ENCODE assay signal across 21 mouse cellular contexts in the genomic region with DNA sequence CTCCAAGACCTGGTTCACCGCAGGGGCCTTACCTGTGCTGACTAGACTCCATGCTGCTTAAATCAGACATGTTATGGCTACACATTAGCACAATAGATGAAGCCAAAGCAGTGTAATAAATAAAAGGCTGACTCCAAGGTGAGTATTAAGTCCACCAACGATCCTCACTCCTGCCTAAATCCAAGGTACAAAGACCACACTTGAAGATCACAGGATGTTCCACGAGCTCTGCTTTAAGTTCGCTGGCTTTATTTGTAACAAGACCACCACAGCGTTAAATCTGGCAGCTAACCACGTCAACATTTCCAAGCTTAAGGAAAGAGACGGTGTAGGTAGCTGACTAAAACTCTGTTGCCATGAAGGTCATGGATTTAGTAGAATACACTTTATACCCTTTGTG. TPM values are rescaled to one million over a fixed set of nuclear protein-coding genes. Genes with fewer than 3 reads are reported as not detected.
DNase-seq lines count a peak whose midpoint lies in the region; ATAC-seq and TF ChIP-seq lines count a peak whose summit lies in the region.
"Had no signal": no experiment of that assay in that cellular context is flagged by ENCODE, and none has a peak within 500 bp of the region (broad histone marks: within the 10 kb centered on the region; RNA-seq: fewer than 3 reads in every experiment).

No protein-coding gene starts in this region.

- peak overlapping the region; percentile 62 for H3K27ac ChIP-seq in kidney, adult 2 months (ENCODE audit: insufficient read depth, low read depth, low read length)
- H3K27ac ChIP-seq in kidney, embryonic 16.5 days (ENCODE audit: low read length), result no peak overlapping the region
- H3K27ac ChIP-seq in kidney, embryonic 15.5 days, result no peak overlapping the region
- H3K27ac ChIP-seq in brown adipose tissue, adult 24 weeks (replicated peaks; ENCODE audit: low read depth, low read length), result peak overlapping the region; percentile 65
- H3K27ac ChIP-seq: embryonic facial prominence, embryonic 10.5 days; embryonic facial prominence, embryonic 12.5 days; forebrain, embryonic 10.5 days; forebrain, embryonic 12.5 days had no signal

- no peak for TF ChIP-seq CTCF in kidney, adult 2 months (conservative IDR thresholded peaks at IDR 0.05; ENCODE audit: insufficient read depth, insufficient read length, low read depth, low read length)

- ATAC-seq in kidney, embryonic 16.5 days (ENCODE audit: low FRiP score, low TSS enrichment), result 0 out of 2 replicates have a peak, but pooled peaks have one; percentile 27
- no peak for ATAC-seq in kidney, embryonic 15.5 days (replicated peaks; ENCODE audit: low FRiP score)
- ATAC-seq: forebrain, embryonic 14.5 days; forebrain, embryonic 16.5 days had no signal

- peaks cover 23% of the 10 kb centered on the region for H3K4me1 ChIP-seq in kidney, adult 2 months (ENCODE audit: control insufficient read depth, insufficient read depth, low read length)
- H3K4me1 ChIP-seq in kidney, embryonic 16.5 days (ENCODE audit: insufficient read depth, low read length), result no peaks in the 10 kb centered on the region
- H3K4me1 ChIP-seq in kidney, embryonic 15.5 days, result no peaks in the 10 kb centered on the region
- peaks cover 12% of the 10 kb centered on the region; the same call in 1 of the 2 replicates for H3K4me1 ChIP-seq in brown adipose tissue, adult 24 weeks (ENCODE audit: control insufficient read depth, insufficient read depth, insufficient read length, low read length)
- H3K4me1 ChIP-seq: embryonic facial prominence, embryonic 10.5 days; embryonic facial prominence, embryonic 12.5 days; forebrain, embryonic 10.5 days; forebrain, embryonic 12.5 days had no signal

- peak; percentile 72 for DNase-seq in kidney, adult 2 months
- DNase-seq in kidney, postnatal 10 days, result no peak
- DNase-seq in kidney, postnatal 14 days, result peak; percentile 51
- DNase-seq in testis, postnatal 14 days (ENCODE audit: low spot score), result no peak
- no peak for DNase-seq in right cerebral cortex, adult 18-20 months
- DNase-seq: adrenal gland, adult 2 months; adrenal gland, postnatal 25 days; cerebellum, adult 11-12 months; cerebellum, adult 2 months; cerebellum, adult 9-10 months; cerebellum, postnatal 10 days; cerebellum, postnatal 25 days had no signal

- WGBS in kidney, adult 2 months, result 52% methylated on average over 7 of the region's 7 CpGs
- WGBS in kidney, embryonic 16.5 days, result 84% methylated on average over 7 of the region's 7 CpGs
- 84% methylated on average over 7 of the region's 7 CpGs for WGBS in kidney, embryonic 15.5 days

- no peak for TF ChIP-seq POLR2A in kidney, adult 2 months (IDR thresholded peaks at IDR 0.05; ENCODE audit: low read depth, low read length)

- no peak overlapping the region for H3K4me2 ChIP-seq in kidney, embryonic 16.5 days (replicated peaks; ENCODE audit: low read depth, low read length)
- H3K4me2 ChIP-seq in kidney, embryonic 15.5 days, result no peak overlapping the region
- H3K4me2 ChIP-seq: embryonic facial prominence, embryonic 12.5 days; forebrain, embryonic 12.5 days had no signal

- H3K9ac ChIP-seq in kidney, embryonic 16.5 days (replicated peaks; ENCODE audit: low read length), result no peak overlapping the region
- no peak overlapping the region for H3K9ac ChIP-seq in kidney, embryonic 15.5 days
- H3K9ac ChIP-seq: embryonic facial prominence, embryonic 12.5 days; forebrain, embryonic 12.5 days had no signal

- no peaks in the 10 kb centered on the region for H3K27me3 ChIP-seq in kidney, adult 2 months (replicated peaks; ENCODE audit: control insufficient read depth, insufficient read depth, low read length)
- H3K27me3 ChIP-seq in kidney, embryonic 16.5 days (ENCODE audit: insufficient read depth, low read length), result no peaks in the 10 kb centered on the region
- H3K27me3 ChIP-seq in kidney, embryonic 15.5 days, result no peaks in the 10 kb centered on the region
- H3K27me3 ChIP-seq: embryonic facial prominence, embryonic 12.5 days; forebrain, embryonic 12.5 days had no signal

- H3K9me3 ChIP-seq in kidney, embryonic 16.5 days (ENCODE audit: low read length), result no peaks in the 10 kb centered on the region
- H3K9me3 ChIP-seq in kidney, embryonic 15.5 days (replicated peaks), result no peaks in the 10 kb centered on the region
- H3K9me3 ChIP-seq: embryonic facial prominence, embryonic 10.5 days; embryonic facial prominence, embryonic 12.5 days; forebrain, embryonic 10.5 days; forebrain, embryonic 12.5 days had no signal

- no peaks in the 10 kb centered on the region; the same call in 1 of the 2 replicates for H3K36me3 ChIP-seq in kidney, adult 2 months (ENCODE audit: control insufficient read depth, insufficient read depth, low read length)
- H3K36me3 ChIP-seq in kidney, embryonic 16.5 days (ENCODE audit: insufficient read depth, low read length), result peaks cover 3% of the 10 kb centered on the region; the same call in 1 of the 2 replicates
- H3K36me3 ChIP-seq in kidney, embryonic 15.5 days, result 0 out of 2 replicates have a peak, but pooled peaks cover 10% of the 10 kb centered on the region
- H3K36me3 ChIP-seq: embryonic facial prominence, embryonic 12.5 days had no signal

- no peak overlapping the region for H3K4me3 ChIP-seq in kidney, adult 2 months (ENCODE audit: insufficient read depth, low read depth, low read length)
- no peak overlapping the region for H3K4me3 ChIP-seq in kidney, embryonic 16.5 days (ENCODE audit: low read length)
- no peak overlapping the region for H3K4me3 ChIP-seq in kidney, embryonic 15.5 days (replicated peaks)
- H3K4me3 ChIP-seq in brown adipose tissue, adult 24 weeks (ENCODE audit: insufficient read depth, low read depth, low read length), result no peak overlapping the region
- H3K4me3 ChIP-seq: embryonic facial prominence, embryonic 10.5 days; embryonic facial prominence, embryonic 12.5 days; forebrain, embryonic 10.5 days; forebrain, embryonic 12.5 days had no signal

RNA-seq across cellular contexts. Expression of a gene that starts 32.9 kb away (rescaled TPM):
- 16.0 and 21.4 TPM in 2 replicates for polyA plus RNA-seq in kidney, adult 2 months (2012; rRNA removed)
- polyA plus RNA-seq in kidney, embryonic 16.5 days (2015; fragmentation: Nextera tagmentation; extraction: Ambion mirVana), result 63.0 and 66.3 TPM in 2 replicates
- polyA plus RNA-seq in kidney, embryonic 15.5 days (2015; fragmentation: Nextera tagmentation; extraction: Ambion mirVana), result 56.0 and 60.1 TPM in 2 replicates
- polyA plus RNA-seq in brown adipose tissue, adult 24 weeks (2012; ENCODE audit: insufficient read depth, insufficient read length, missing spikeins), result 52.1 and 52.2 TPM in 2 replicates

RNA-seq across cellular contexts. Expression of a gene that starts 33.0 kb away (rescaled TPM):
- polyA plus RNA-seq in kidney, adult 2 months (2012; rRNA removed), result 46.4 and 46.9 TPM in 2 replicates
- 53.2 and 54.2 TPM in 2 replicates for polyA plus RNA-seq in kidney, embryonic 16.5 days (2015; fragmentation: Nextera tagmentation; extraction: Ambion mirVana)
- polyA plus RNA-seq in kidney, embryonic 15.5 days (2015; fragmentation: Nextera tagmentation; extraction: Ambion mirVana), result 45.3 and 47.5 TPM in 2 replicates
- 4.0 and 5.8 TPM in 2 replicates for polyA plus RNA-seq in brown adipose tissue, adult 24 weeks (2012; ENCODE audit: insufficient read depth, insufficient read length, missing spikeins)

Comparison
In these comparisons a context has a peak if more than half of its experiments do, and no peak if none do; other contexts are left out.
1. DNase-seq: peak in kidney, adult 2 months (single experiment) and kidney, postnatal 14 days (single experiment); none in kidney, postnatal 10 days (single experiment), testis, postnatal 14 days (single experiment) and right cerebral cortex, adult 18-20 months (single experiment).
2. H3K27ac ChIP-seq: peak in kidney, adult 2 months (single experiment) and brown adipose tissue, adult 24 weeks (single experiment); none in kidney, embryonic 16.5 days (single experiment) and kidney, embryonic 15.5 days (single experiment).